In genomic region chr3:115580131-115580932, GRCm38 (mm10) we compare ENCODE assay signal across 11 mouse cellular contexts.
DNase-seq lines count a peak whose midpoint lies in the region; ATAC-seq and TF ChIP-seq lines count a peak whose summit lies in the region.
"Had no signal": no experiment of that assay in that cellular context is flagged by ENCODE, and none has a peak within 500 bp of the region (broad histone marks: within the 10 kb centered on the region; RNA-seq: fewer than 3 reads in every experiment).

No protein-coding gene starts in this region.

- no peak overlapping the region for H3K4me2 ChIP-seq in hindbrain, embryonic 11.5 days (replicated peaks; ENCODE audit: low read depth, low read length)
- no peak overlapping the region for H3K4me2 ChIP-seq in forebrain, embryonic 15.5 days (replicated peaks)
- no peak overlapping the region for H3K4me2 ChIP-seq in limb, embryonic 14.5 days (replicated peaks; ENCODE audit: low read depth, low read length, severe bottlenecking)
- H3K4me2 ChIP-seq in kidney, embryonic 14.5 days (replicated peaks; ENCODE audit: low read depth, low read length) = no peak overlapping the region
- H3K4me2 ChIP-seq: heart, embryonic 13.5 days had no signal

- H3K36me3 ChIP-seq in hindbrain, embryonic 11.5 days (ENCODE audit: control insufficient read depth, insufficient read depth, low read length) = no peaks in the 10 kb centered on the region
- H3K36me3 ChIP-seq in hindbrain, embryonic 10.5 days = no peaks in the 10 kb centered on the region
- no peaks in the 10 kb centered on the region for H3K36me3 ChIP-seq in ES-E14 (ENCODE audit: control insufficient read depth, insufficient read depth, low read length, poor library complexity, severe bottlenecking)
- H3K36me3 ChIP-seq in forebrain, embryonic 15.5 days = no peaks in the 10 kb centered on the region
- H3K36me3 ChIP-seq in limb, embryonic 14.5 days (ENCODE audit: control insufficient read depth, insufficient read depth, low read length) = no peaks in the 10 kb centered on the region
- H3K36me3 ChIP-seq in kidney, embryonic 14.5 days (ENCODE audit: control insufficient read depth, insufficient read depth, low read length) = no peaks in the 10 kb centered on the region
- H3K36me3 ChIP-seq: heart, embryonic 13.5 days had no signal

- in situ Hi-C loops in ES-E14 (cut with MboI; ENCODE audit: low sequenced_read_pairs in 2 of 2, unreplicated experiment in 2 of 2) = no loop called here

- TF ChIP-seq POLR2A in limb, embryonic 14.5 days (IDR thresholded peaks at IDR 0.05; ENCODE audit: borderline replicate concordance, extremely low read depth, insufficient read depth, insufficient read length) = no peak

- no peaks in the 10 kb centered on the region for H3K9me3 ChIP-seq in hindbrain, embryonic 11.5 days (ENCODE audit: control insufficient read depth, low read length)
- no peaks in the 10 kb centered on the region for H3K9me3 ChIP-seq in hindbrain, embryonic 10.5 days
- H3K9me3 ChIP-seq in ES-E14 (ENCODE audit: control insufficient read depth, insufficient read depth, low read depth, low read length) = no peaks in the 10 kb centered on the region
- no peaks in the 10 kb centered on the region for H3K9me3 ChIP-seq in forebrain, embryonic 15.5 days
- no peaks in the 10 kb centered on the region for H3K9me3 ChIP-seq in limb, embryonic 14.5 days (ENCODE audit: control insufficient read depth, low read length)
- H3K9me3 ChIP-seq in kidney, embryonic 14.5 days (ENCODE audit: control insufficient read depth, low read length) = no peaks in the 10 kb centered on the region
- H3K9me3 ChIP-seq: heart, embryonic 13.5 days had no signal

- no peaks in the 10 kb centered on the region for H3K4me1 ChIP-seq in hindbrain, embryonic 11.5 days (replicated peaks; ENCODE audit: control insufficient read depth, insufficient read depth, low read length)
- 0 out of 2 replicates have a peak, but pooled peaks cover 5% of the 10 kb centered on the region for H3K4me1 ChIP-seq in hindbrain, embryonic 10.5 days (replicated peaks)
- H3K4me1 ChIP-seq in ES-E14 (ENCODE audit: control insufficient read depth in 2 of 2, insufficient read depth in 2 of 2, low read length in 2 of 2, poor library complexity in 1 of 2) = no peaks in the 10 kb centered on the region
- H3K4me1 ChIP-seq in forebrain, embryonic 15.5 days = peaks cover 15% of the 10 kb centered on the region
- H3K4me1 ChIP-seq in limb, embryonic 14.5 days (ENCODE audit: control insufficient read depth, insufficient read depth, low read length) = peaks cover 8% of the 10 kb centered on the region
- H3K4me1 ChIP-seq in kidney, embryonic 14.5 days (ENCODE audit: control insufficient read depth, insufficient read depth, low read length) = no peaks in the 10 kb centered on the region
- H3K4me1 ChIP-seq: heart, embryonic 13.5 days had no signal

- H3K9ac ChIP-seq in hindbrain, embryonic 11.5 days (ENCODE audit: low read depth, low read length) = no peak overlapping the region
- no peak overlapping the region for H3K9ac ChIP-seq in ES-E14 (ENCODE audit: insufficient read depth, low read depth, low read length, poor library complexity, severe bottlenecking)
- no peak overlapping the region for H3K9ac ChIP-seq in forebrain, embryonic 15.5 days (replicated peaks)
- no peak overlapping the region for H3K9ac ChIP-seq in limb, embryonic 14.5 days (ENCODE audit: low read depth, low read length, severe bottlenecking)
- H3K9ac ChIP-seq in kidney, embryonic 14.5 days (ENCODE audit: low read depth, low read length) = no peak overlapping the region
- H3K9ac ChIP-seq: heart, embryonic 13.5 days had no signal

- peak; percentile 75 for ATAC-seq in hindbrain, embryonic 11.5 days (ENCODE audit: low FRiP score)
- ATAC-seq in forebrain, embryonic 15.5 days (replicated peaks) = peak; percentile 99
- peak; percentile 56; the same call in 1 of the 2 replicates for ATAC-seq in limb, embryonic 14.5 days (ENCODE audit: low FRiP score, low read depth)
- ATAC-seq in kidney, embryonic 14.5 days (ENCODE audit: low FRiP score, low TSS enrichment) = no peak

- DNase-seq in hindbrain, embryonic 11.5 days (ENCODE audit: low spot score) = peak; percentile 17
- no peak for DNase-seq in hindbrain, embryonic 10.5 days (ENCODE audit: low spot score)
- no peak for DNase-seq in ES-E14 (ENCODE audit: low read depth, low spot score)
- DNase-seq in limb, embryonic 14.5 days (ENCODE audit: low spot score) = peak; percentile 64
- DNase-seq in adrenal gland, adult 2 months = no peak
- DNase-seq in cerebellum, adult 11-12 months = no peak
- DNase-seq: kidney, adult 8-10 months; thymus, adult 2 months had no signal

- 70% methylated on average over 4 of the region's 4 CpGs for WGBS in hindbrain, embryonic 11.5 days
- 69% methylated on average over 4 of the region's 4 CpGs for WGBS in hindbrain, embryonic 10.5 days
- WGBS in forebrain, embryonic 15.5 days = 10% methylated on average over 4 of the region's 4 CpGs
- 25% methylated on average over 4 of the region's 4 CpGs for WGBS in limb, embryonic 14.5 days
- WGBS in kidney, embryonic 14.5 days = 80% methylated on average over 4 of the region's 4 CpGs

- H3K4me3 ChIP-seq in hindbrain, embryonic 11.5 days (ENCODE audit: low read depth, low read length) = no peak overlapping the region
- H3K4me3 ChIP-seq in hindbrain, embryonic 10.5 days = no peak overlapping the region
- H3K4me3 ChIP-seq in ES-E14 (ENCODE audit: insufficient read depth in 1 of 2, low read depth in 1 of 2, low read length in 2 of 2, poor library complexity in 1 of 2, severe bottlenecking in 1 of 2) = no peak overlapping the region
- no peak overlapping the region for H3K4me3 ChIP-seq in forebrain, embryonic 15.5 days
- no peak overlapping the region for H3K4me3 ChIP-seq in limb, embryonic 14.5 days (replicated peaks; ENCODE audit: low read length)
- no peak overlapping the region for H3K4me3 ChIP-seq in kidney, embryonic 14.5 days (ENCODE audit: low read length)
- H3K4me3 ChIP-seq: heart, embryonic 13.5 days had no signal

- no peak overlapping the region for H3K27ac ChIP-seq in hindbrain, embryonic 11.5 days (ENCODE audit: low read depth, low read length)
- no peak overlapping the region for H3K27ac ChIP-seq in hindbrain, embryonic 10.5 days
- H3K27ac ChIP-seq in ES-E14 (ENCODE audit: insufficient read depth, low read depth, low read length, poor library complexity, severe bottlenecking) = no peak overlapping the region
- H3K27ac ChIP-seq in forebrain, embryonic 15.5 days (replicated peaks) = peak overlapping the region; percentile 66
- H3K27ac ChIP-seq in limb, embryonic 14.5 days (replicated peaks; ENCODE audit: low read depth, low read length) = peak overlapping the region; percentile 26; the same call in 1 of the 2 replicates
- H3K27ac ChIP-seq in kidney, embryonic 14.5 days (ENCODE audit: low read depth, low read length) = no peak overlapping the region
- H3K27ac ChIP-seq: heart, embryonic 13.5 days had no signal

- H3K27me3 ChIP-seq in hindbrain, embryonic 11.5 days (ENCODE audit: control insufficient read depth, insufficient read depth, low read length) = no peaks in the 10 kb centered on the region
- H3K27me3 ChIP-seq in hindbrain, embryonic 10.5 days (ENCODE audit: insufficient read depth, poor library complexity, severe bottlenecking) = no peaks in the 10 kb centered on the region
- no peaks in the 10 kb centered on the region for H3K27me3 ChIP-seq in forebrain, embryonic 15.5 days
- no peaks in the 10 kb centered on the region for H3K27me3 ChIP-seq in limb, embryonic 14.5 days (ENCODE audit: control insufficient read depth, insufficient read depth, low read length)
- H3K27me3 ChIP-seq in kidney, embryonic 14.5 days (ENCODE audit: control insufficient read depth, insufficient read depth, low read length) = no peaks in the 10 kb centered on the region
- H3K27me3 ChIP-seq: heart, embryonic 13.5 days had no signal

TF ChIP-seq in ES-E14, 5 proteins besides CTCF, POLR2A, EP300 and RAD21:
- no peak for TF ChIP-seq HCFC1 (IDR thresholded peaks at IDR 0.05; ENCODE audit: borderline replicate concordance, insufficient read depth, low read length)
- no peak for TF ChIP-seq CHD2 (IDR thresholded peaks at IDR 0.05; ENCODE audit: low read depth, low read length)
- no peak for TF ChIP-seq ZNF384 (IDR thresholded peaks at IDR 0.05; ENCODE audit: low read depth, low read length)
- TF ChIP-seq ZC3H11A (IDR thresholded peaks at IDR 0.05; ENCODE audit: borderline replicate concordance, low read depth, low read length) = no peak
- TF ChIP-seq MAFK (IDR thresholded peaks at IDR 0.05; ENCODE audit: insufficient read depth, low read depth, low read length) = 0 out of 2 replicates have a peak, but pooled peaks have one; percentile 42

Comparison
In these comparisons a context has a peak if more than half of its experiments do, and no peak if none do; other contexts are left out.
1. DNase-seq: peak in hindbrain, embryonic 11.5 days (single experiment) and limb, embryonic 14.5 days (single experiment); none in hindbrain, embryonic 10.5 days (single experiment), ES-E14 (single experiment), adrenal gland, adult 2 months (single experiment) and cerebellum, adult 11-12 months (single experiment).
2. H3K27ac ChIP-seq: peak in forebrain, embryonic 15.5 days (single experiment) and limb, embryonic 14.5 days (single experiment); none in hindbrain, embryonic 11.5 days (single experiment), hindbrain, embryonic 10.5 days (single experiment), ES-E14 (single experiment) and kidney, embryonic 14.5 days (single experiment).